Mouse (Mus musculus): Measurements from ENCODE around the gene Olfr1501. TPM values are rescaled to one million over a fixed set of nuclear protein-coding genes. Genes with fewer than 3 reads are reported as not detected.
"Not testable (repeated sequence)": the region's sequence is repeated elsewhere in the genome, so short reads cannot be mapped to it uniquely, and the experiment has no call there.

Olfr1501 gene
- not detected in 2 replicates for total RNA-seq (2017)

DNA sequence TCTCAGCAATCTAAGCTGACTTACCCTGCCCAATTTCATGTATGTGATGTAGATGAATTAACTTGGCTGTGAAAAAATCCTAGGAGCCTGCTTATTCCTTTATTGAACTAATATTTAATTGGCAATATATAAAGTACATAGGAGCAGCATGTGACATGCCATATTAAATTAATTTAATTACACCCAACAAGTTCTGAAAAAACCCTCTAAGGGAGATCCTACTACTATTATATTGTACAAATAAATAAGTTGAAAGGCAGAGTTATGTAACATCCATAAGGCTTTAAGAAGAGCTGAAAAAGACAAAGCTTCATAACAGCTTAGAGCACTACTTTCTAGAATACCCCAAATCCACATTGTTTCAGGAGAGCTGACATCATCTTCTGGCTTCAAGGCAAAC lies at the start of gene Olfr1501:
TSS of gene Olfr1501 (minus strand) at position 101 of the 400 bp plus-strand sequence.
- ATAC-seq (ENCODE audit: extremely low read depth, insufficient number of reproducible peaks, low FRiP score, poor library complexity, severe bottlenecking): not testable (repeated sequence)

DNA sequence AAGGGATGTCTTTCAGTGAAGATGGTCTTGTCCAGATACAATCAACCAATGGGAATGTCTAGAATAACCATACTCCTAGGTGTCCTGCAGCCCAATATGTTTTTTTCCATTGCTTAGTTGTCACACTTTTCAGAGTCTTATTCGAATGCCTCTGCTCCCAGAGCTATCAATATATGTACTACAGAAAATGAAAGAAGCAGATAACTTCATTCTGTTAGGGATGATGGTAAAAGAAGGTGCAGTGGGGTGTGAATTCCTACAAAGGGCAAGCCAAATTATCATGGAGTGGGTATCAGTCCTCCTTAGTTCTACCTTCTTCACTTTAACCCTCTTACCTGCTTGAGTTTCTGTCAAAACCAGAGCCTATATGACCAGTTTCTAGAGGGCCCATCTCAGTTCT lies 47.3 kb upstream of the Olfr1501 start, which contains the start of gene Olfr1504:
TSS of gene Olfr1504 (minus strand) at position 101 of the 400 bp plus-strand sequence.
- no peak for ATAC-seq (ENCODE audit: extremely low read depth, insufficient number of reproducible peaks, low FRiP score, poor library complexity, severe bottlenecking)

DNA sequence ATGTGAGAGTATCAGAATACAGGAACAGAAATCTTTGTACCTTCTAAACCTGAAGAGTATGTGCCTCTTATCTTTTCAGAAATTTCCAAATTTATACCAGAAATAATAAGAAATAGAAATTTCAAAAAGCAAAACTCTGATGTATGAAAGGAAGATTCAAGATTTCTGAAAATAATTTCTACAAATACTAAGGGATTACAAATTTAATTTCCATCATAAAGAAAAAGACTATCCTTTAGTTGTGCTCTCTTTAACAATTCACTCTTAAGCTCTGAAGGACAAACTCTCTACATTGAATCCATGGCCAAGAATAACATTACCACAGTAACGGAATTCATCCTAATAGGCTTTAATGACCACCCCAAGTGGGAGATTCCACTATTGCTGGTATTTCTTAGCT lies 11.0 kb upstream of the Olfr1501 start, which contains the start of gene Olfr1502:
TSS of gene Olfr1502 (plus strand) at position 301 of the 400 bp plus-strand sequence.
- no peak for ATAC-seq (ENCODE audit: extremely low read depth, insufficient number of reproducible peaks, low FRiP score, poor library complexity, severe bottlenecking)

DNA sequence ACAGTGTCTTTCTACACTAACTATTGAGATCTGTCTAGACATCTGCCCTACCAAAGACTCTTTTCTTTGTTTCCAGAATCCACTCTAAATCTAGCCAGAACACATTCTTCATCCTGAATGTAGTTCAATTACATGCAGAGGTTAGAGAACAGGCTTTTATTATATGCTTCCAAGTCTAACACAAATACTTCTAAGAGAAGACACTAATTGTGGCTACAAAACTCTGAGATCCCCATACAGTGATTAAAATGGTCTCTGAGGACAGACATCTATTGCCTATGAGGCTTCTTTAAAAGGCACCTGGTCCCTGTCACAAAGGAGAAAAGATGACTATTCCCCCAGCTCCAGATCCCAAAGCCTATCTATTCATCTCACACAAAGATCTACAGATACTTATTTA lies 20.1 kb downstream of the Olfr1501 start, which contains the start of gene Olfr1500:
TSS of gene Olfr1500 (minus strand) at position 101 of the 400 bp plus-strand sequence.
- ATAC-seq (ENCODE audit: extremely low read depth, insufficient number of reproducible peaks, low FRiP score, poor library complexity, severe bottlenecking): no peak

DNA sequence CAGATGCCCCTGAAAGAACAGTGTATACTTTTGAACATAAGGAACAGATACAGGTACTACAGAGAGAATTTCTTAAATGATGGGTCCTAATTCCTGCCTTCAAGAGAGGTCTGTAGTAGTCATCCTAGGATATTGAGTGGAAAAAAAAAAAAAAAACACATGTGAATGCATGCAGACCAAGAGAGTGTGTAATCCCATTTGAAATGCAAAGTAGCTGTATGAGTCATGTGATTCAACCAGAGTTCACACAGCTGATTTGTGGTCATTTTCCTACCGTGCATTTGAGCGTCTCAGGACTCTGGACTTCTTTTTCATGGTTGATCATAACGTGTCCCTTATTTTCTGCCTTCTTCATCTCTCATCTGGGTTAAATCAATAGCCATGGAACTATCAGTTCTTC lies 22.0 kb downstream of the Olfr1501 start:
- no peak for ATAC-seq (ENCODE audit: extremely low read depth, insufficient number of reproducible peaks, low FRiP score, poor library complexity, severe bottlenecking)

DNA sequence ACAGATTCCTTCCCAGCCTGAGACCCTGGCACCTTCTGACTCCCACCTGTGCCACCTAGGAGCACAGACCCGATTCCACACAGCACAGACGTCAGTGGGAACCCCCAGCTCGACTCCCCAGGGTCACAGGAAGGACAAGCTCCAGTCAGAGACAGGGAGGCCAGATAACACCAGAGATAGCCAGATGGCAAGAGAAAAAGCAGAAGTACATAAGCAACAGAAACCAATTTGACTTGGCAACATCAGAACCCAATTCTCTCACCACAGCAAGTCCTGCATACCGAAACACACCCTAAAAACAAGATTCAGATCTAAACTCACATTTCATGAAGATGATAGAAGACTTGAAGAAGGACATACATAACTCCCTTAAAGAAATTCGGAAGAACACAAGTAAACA lies 29.6 kb downstream of the Olfr1501 start:
- ATAC-seq (ENCODE audit: extremely low read depth, insufficient number of reproducible peaks, low FRiP score, poor library complexity, severe bottlenecking): no peak

DNA sequence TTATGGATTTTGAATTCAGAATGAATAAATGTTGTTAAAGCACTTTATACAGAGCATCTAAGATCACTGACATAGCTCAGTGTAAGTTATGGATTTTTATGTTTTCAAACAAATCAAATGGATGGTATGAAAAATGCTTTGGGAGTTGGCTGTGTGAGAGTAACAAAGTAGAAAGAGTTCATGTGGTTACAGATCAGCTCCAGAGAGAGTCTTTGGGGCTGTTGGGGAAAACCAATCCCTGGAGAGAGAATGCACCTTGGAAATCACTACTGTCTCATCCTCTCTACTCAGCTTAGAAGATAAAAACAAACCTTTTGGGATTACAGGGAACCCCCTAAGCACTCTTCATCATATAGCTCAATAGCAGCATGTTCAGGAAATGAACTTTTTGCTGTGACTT lies 31.1 kb downstream of the Olfr1501 start, which contains the start of gene Olfr1499:
TSS of gene Olfr1499 (minus strand) at position 101 of the 400 bp plus-strand sequence.
- no peak for ATAC-seq (ENCODE audit: extremely low read depth, insufficient number of reproducible peaks, low FRiP score, poor library complexity, severe bottlenecking)

DNA sequence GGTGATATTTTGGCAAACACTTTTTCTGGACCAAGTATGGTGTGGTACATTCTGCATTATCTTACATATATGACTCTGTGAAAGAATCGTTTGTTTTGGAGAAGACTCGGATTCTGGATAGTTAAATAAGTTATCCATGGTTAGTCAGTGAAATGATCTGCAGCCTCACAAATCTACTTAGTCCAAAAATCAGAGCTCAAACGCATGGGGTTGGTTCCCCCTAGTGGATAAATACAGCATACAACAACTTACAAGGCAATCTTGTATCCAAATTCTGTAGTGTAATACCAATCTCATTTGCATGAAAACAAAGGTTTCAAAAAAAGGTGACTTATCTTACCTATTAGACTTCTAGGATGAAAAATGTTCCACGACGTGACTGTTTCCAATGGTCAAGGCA lies 31.7 kb downstream of the Olfr1501 start:
- no peak for ATAC-seq (ENCODE audit: extremely low read depth, insufficient number of reproducible peaks, low FRiP score, poor library complexity, severe bottlenecking)

DNA sequence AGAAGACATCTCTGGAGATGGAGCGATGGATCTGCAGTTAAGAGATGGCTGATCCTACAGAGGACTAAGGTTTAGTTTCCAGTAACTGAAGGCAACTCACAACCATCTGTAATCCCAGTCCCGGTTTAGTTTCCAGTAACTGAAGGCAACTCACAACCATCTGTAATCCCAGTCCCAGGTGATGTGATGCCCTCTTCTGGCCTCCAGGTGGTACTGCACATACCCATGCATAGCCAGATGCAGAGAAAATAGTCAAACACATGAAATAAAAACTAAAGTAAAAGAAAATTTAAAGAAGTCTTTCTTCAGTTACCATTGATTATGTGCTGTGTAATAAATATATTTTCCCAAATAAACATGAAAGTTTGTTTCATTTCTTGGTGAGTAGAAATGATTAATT lies 37.7 kb downstream of the Olfr1501 start:
- ATAC-seq (ENCODE audit: extremely low read depth, insufficient number of reproducible peaks, low FRiP score, poor library complexity, severe bottlenecking): no peak

DNA sequence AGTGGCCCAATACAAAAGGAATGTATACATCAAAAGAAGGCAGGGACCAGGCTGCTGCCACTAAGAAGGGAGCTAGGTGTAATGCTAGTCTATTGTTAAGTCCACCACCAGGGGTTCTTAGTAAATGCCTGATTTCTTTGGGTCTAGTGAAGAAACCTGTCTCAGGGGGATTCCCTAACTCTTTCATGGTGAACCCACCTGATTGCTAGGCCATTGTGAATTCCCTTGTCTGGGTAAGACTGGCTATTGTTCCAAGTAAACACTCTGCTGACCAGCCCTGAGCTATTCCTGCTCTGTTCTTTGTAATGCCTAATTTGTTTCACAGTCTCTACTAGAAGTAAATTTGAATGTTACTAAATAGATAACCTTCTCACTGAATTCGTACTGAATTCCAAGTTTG lies 45.0 kb downstream of the Olfr1501 start:
- not testable (repeated sequence) for ATAC-seq (ENCODE audit: extremely low read depth, insufficient number of reproducible peaks, low FRiP score, poor library complexity, severe bottlenecking)

DNA sequence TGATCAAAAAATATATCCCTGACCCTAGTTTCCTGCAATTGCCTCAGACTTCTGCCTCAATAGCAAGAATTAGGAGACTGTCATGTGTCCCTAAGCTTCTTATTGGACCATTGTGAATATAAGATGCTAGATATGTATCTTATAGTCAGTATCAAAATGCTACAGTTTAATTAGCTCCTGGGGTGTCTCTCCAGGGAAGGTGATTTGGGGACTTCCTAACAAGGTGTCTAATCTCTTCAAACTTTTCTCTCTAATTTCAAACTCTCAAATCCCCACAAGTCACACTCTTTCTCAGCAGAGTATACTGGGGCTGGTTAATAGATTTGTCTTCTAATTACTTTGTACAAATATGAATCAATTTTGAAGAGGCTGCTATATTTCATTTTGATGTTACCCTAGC lies 52.4 kb downstream of the Olfr1501 start, which contains the start of gene Olfr1497:
TSS of gene Olfr1497 (minus strand) at position 101 of the 400 bp plus-strand sequence.
- ATAC-seq (ENCODE audit: extremely low read depth, insufficient number of reproducible peaks, low FRiP score, poor library complexity, severe bottlenecking): no peak

Other genes with a start within 250 kb of the Olfr1501 start
- not detected in 2 replicates for gene Olfr1487, start 233.3 kb downstream of the Olfr1501 start, total RNA-seq (2017)
- not detected in 2 replicates for gene Olfr1489, start 219.1 kb downstream of the Olfr1501 start, total RNA-seq (2017)
- 0.12 TPM in 1 of 2 replicates, not detected in the other for gene Olfr1490, start 199.6 kb downstream of the Olfr1501 start, total RNA-seq (2017)
- gene Olfr1491, start 153.4 kb downstream of the Olfr1501 start, total RNA-seq (2017): not detected in 2 replicates
- not detected in 2 replicates for gene Olfr1493-ps1, start 127.4 kb downstream of the Olfr1501 start, total RNA-seq (2017)
- gene Olfr1494, start 111.0 kb downstream of the Olfr1501 start, total RNA-seq (2017): not detected in 2 replicates
- not detected in 2 replicates for gene Olfr1495, start 86.1 kb downstream of the Olfr1501 start, total RNA-seq (2017)
- not detected in 2 replicates for gene Olfr1496, start 72.8 kb downstream of the Olfr1501 start, total RNA-seq (2017)
- not detected in 2 replicates for gene Olfr1497, start 52.5 kb downstream of the Olfr1501 start, total RNA-seq (2017)
- 0.35 TPM in 1 of 2 replicates, not detected in the other for gene Olfr1499, start 31.2 kb downstream of the Olfr1501 start, total RNA-seq (2017)
- gene Olfr1500, start 20.2 kb downstream of the Olfr1501 start, total RNA-seq (2017): 0.23 TPM in 1 of 2 replicates, not detected in the other
- gene Olfr1502, start 11.1 kb upstream of the Olfr1501 start, total RNA-seq (2017): not detected in 2 replicates
- not detected in 2 replicates for gene Olfr1504, start 47.2 kb upstream of the Olfr1501 start, total RNA-seq (2017)
- not detected in 2 replicates for gene Olfr1505, start 62.8 kb upstream of the Olfr1501 start, total RNA-seq (2017)

Measured in neutrophil, adult 5-6 weeks (primary cell).